Mouse (Mus musculus) telencephalon, adult 2 months (tissue): ENCODE measurements around the gene Isg20.

ENCODE experiments used
- DNase-seq: peaks from one replicate; pipeline ENCODE4 v3.0.0-alpha.2; 2011; ENCODE audit warnings: low read depth, low spot score

Gene Isg20

GRCm38 (mm10) chr7:78903174-78903870 is 9.9 kb upstream of the Isg20 start:
- no peak for DNase-seq

GRCm38 (mm10) chr7:78904175-78904574 is 9.0 kb upstream of the Isg20 start:
- DNase-seq, result no peak

- no peak for DNase-seq
These were observed 4.2 kb upstream of the Isg20 start for GRCm38 (mm10) chr7:78909026-78909425.

- no peak for DNase-seq
These were observed 2.7 kb upstream of the Isg20 start for GRCm38 (mm10) chr7:78910336-78911098.

GRCm38 (mm10) chr7:78911209-78911608 is 2.0 kb upstream of the Isg20 start:
- DNase-seq, result no peak

- no peak for DNase-seq
These were observed 811 bp upstream of the Isg20 start for GRCm38 (mm10) chr7:78912253-78912973.

- DNase-seq, result no peak
These were observed 673 bp downstream of the Isg20 start for GRCm38 (mm10) chr7:78913649-78914544.

GRCm38 (mm10) chr7:78914545-78914845 is 1.3 kb downstream of the Isg20 start:
- DNase-seq, result no peak

- no peak for DNase-seq
These were observed 1.8 kb downstream of the Isg20 start for GRCm38 (mm10) chr7:78914896-78915510.

GRCm38 (mm10) chr7:78918686-78919085 is 5.5 kb downstream of the Isg20 start:
- DNase-seq, result no peak

GRCm38 (mm10) chr7:78922506-78922905 is 9.3 kb downstream of the Isg20 start:
- DNase-seq, result no peak

GRCm38 (mm10) chr7:78924300-78924699 is 11.1 kb downstream of the Isg20 start:
- DNase-seq, result peak; percentile 19

GRCm38 (mm10) chr7:78924796-78925195 is 11.6 kb downstream of the Isg20 start:
- DNase-seq, result no peak

- no peak for DNase-seq
These were observed 12.5 kb downstream of the Isg20 start for GRCm38 (mm10) chr7:78925680-78926079.

- no peak for DNase-seq
These were observed 12.9 kb downstream of the Isg20 start for GRCm38 (mm10) chr7:78926156-78926555.

- no peak for DNase-seq
These were observed 14.0 kb downstream of the Isg20 start for GRCm38 (mm10) chr7:78927266-78927665.

GRCm38 (mm10) chr7:78938957-78939602 is 25.9 kb downstream of the Isg20 start:
- no peak for DNase-seq

GRCm38 (mm10) chr7:78940971-78941370 is 27.7 kb downstream of the Isg20 start:
- DNase-seq, result no peak

GRCm38 (mm10) chr7:78942544-78942943 is 29.3 kb downstream of the Isg20 start:
- no peak for DNase-seq

- DNase-seq, result peak; percentile 4
These were observed 40.8 kb downstream of the Isg20 start for GRCm38 (mm10) chr7:78953886-78954572.
